Mouse (Mus musculus) Patski (cell line): ENCODE measurements around the gene Gab1. TPM values are rescaled to one million over a fixed set of nuclear protein-coding genes. Genes with fewer than 3 reads are reported as not detected.
A peak's percentile ranks its signal among the peaks of the same experiment; 100 is the strongest.

Source experiments
- ATAC-seq: fragments of 100-300 bp; one replicate; pipeline ENCODE4 v1.8.0; 2021
- CTCF ChIA-PET: fragments of 350-600 bp; sonication (Branson Sonifier 250); formaldehyde crosslinking; loops from one replicate; lab custom pipeline; 2022; ENCODE audit warnings: inconsistent platforms; lab: Charles Lee
- POLR2A ChIA-PET: fragments of 350-600 bp; sonication (Branson Sonifier 250); formaldehyde crosslinking; loops from one replicate; lab custom pipeline; 2022; ENCODE audit warnings: antibody characterized with exemption, inconsistent platforms; lab: Charles Lee
- DNase-seq: peaks from one replicate; pipeline ENCODE4 v3.0.0-alpha.2; 2011; ENCODE audit warnings: low read depth, low spot score
- H3K27me3 ChIP-seq: fragments of 371-371 bp; one replicate; pipeline ENCODE4 v1.5.1; 2021
- CTCF ChIP-seq: fragments of 100-300 bp; IDR thresholded peaks from one replicate; pipeline ENCODE4 v1.5.1; 2021
- in situ Hi-C: fragments of 300-500 bp; cut with MboI; formaldehyde crosslinking; loops from 3 replicates; pipeline ENCODE4 v1.11.1; 2018; ENCODE audit warnings: low pct_unique_long_range_greater_than_20kb, mixed read lengths
- polyA plus RNA-seq: library from polyadenylated mRNA; unstranded; gene quantifications from one replicate; pipeline ENCODE4 v1.2.3, GENCODE M21; 2021

The Gab1 gene
- polyA plus RNA-seq, 1 experiment from 2014 or later: 30.7 TPM

- ChIA-PET POLR2A (interaction anchor here (0.6 kb wide), 2 partner anchors 51 to 797 kb away, joined by 4 to 5 read pairs; no protein-coding TSS in a partner anchor), CTCF (interaction anchor here (1.3 to 2.7 kb wide), 3 partner anchors 11 to 36 kb away, joined by 3 to 8 read pairs (median 5); no protein-coding TSS in a partner anchor)
- no peak for DNase-seq
- in situ Hi-C loops: no loop called here
- H3K27me3 ChIP-seq: no peaks in the 10 kb centered on the region
- TF ChIP-seq CTCF: no peak
- ATAC-seq: no peak
Measured at GRCm38 (mm10) chr8:80863393-80863792, 16.9 kb downstream of the Gab1 start.

- TF ChIP-seq CTCF: no peak
Measured at GRCm38 (mm10) chr8:80859180-80859775, 21.0 kb downstream of the Gab1 start.

GRCm38 (mm10) chr8:80857851-80858367 lies 22.4 kb downstream of the Gab1 start:
- no peak for DNase-seq
- TF ChIP-seq CTCF: no peak
- in situ Hi-C loops: no loop called here
- POLR2A ChIA-PET: interaction anchor here (1.0 kb wide), 1 partner anchor 24 kb away, joined by 4 read pairs; no protein-coding TSS in a partner anchor
- no peaks in the 10 kb centered on the region for H3K27me3 ChIP-seq
- CTCF ChIA-PET: no interaction called here
- peak; percentile 73 for ATAC-seq

More at GRCm38 (mm10) chr8:80859180-80859775, 21.0 kb downstream of the Gab1 start:
- ATAC-seq (no peak), DNase-seq (no peak)
- in situ Hi-C loops: no loop called here
- no peaks in the 10 kb centered on the region for H3K27me3 ChIP-seq
- ChIA-PET CTCF (interaction anchor here (0.9 to 1.5 kb wide), 2 partner anchors 10 to 32 kb away, joined by 3 to 4 read pairs; no protein-coding TSS in a partner anchor), POLR2A (no interaction called here)

- ATAC-seq (peak; percentile 17), DNase-seq (no peak)
- H3K27me3 ChIP-seq: no peaks in the 10 kb centered on the region
- CTCF ChIA-PET: interaction anchor here (1.2 to 2.0 kb wide), 5 partner anchors 9 to 14 kb away, joined by 3 to 5 read pairs (median 4); no protein-coding TSS in a partner anchor
- POLR2A ChIA-PET: interaction anchor here (0.7 to 1.0 kb wide), 3 partner anchors 12 to 23 kb away, joined by 3 to 4 read pairs (median 4); no protein-coding TSS in a partner anchor
- in situ Hi-C loops: no loop called here
- no peak for TF ChIP-seq CTCF
Measured at GRCm38 (mm10) chr8:80857128-80857527, 23.2 kb downstream of the Gab1 start.

- no peaks in the 10 kb centered on the region for H3K27me3 ChIP-seq
- in situ Hi-C loops: no loop called here
- DNase-seq (no peak), ATAC-seq (peak; percentile 51)
- TF ChIP-seq CTCF: no peak
- ChIA-PET POLR2A (interaction anchor here (0.7 to 1.2 kb wide), 4 partner anchors 13 to 23 kb away, joined by 3 to 4 read pairs (median 4); no protein-coding TSS in a partner anchor), CTCF (interaction anchor here (1.2 to 2.0 kb wide), 5 partner anchors 9 to 15 kb away, joined by 3 to 5 read pairs (median 4); no protein-coding TSS in a partner anchor)
Measured at GRCm38 (mm10) chr8:80856606-80857005, 23.7 kb downstream of the Gab1 start.

GRCm38 (mm10) chr8:80853622-80854021 lies 26.7 kb downstream of the Gab1 start:
- DNase-seq (no peak), ATAC-seq (no peak)
- POLR2A ChIA-PET: interaction anchor here (0.6 to 1.1 kb wide), 2 partner anchors 17 to 1862 kb away, joined by 3 read pairs; no protein-coding TSS in a partner anchor
- in situ Hi-C loops: no loop called here
- CTCF ChIA-PET: interaction anchor here (0.7 to 1.1 kb wide), 2 partner anchors 14 to 15 kb away, joined by 3 to 5 read pairs; no protein-coding TSS in a partner anchor
- H3K27me3 ChIP-seq: no peaks in the 10 kb centered on the region
- no peak for TF ChIP-seq CTCF

- POLR2A ChIA-PET: interaction anchor here (0.6 to 1.1 kb wide), 2 partner anchors 17 to 1861 kb away, joined by 3 read pairs; no protein-coding TSS in a partner anchor
- CTCF ChIA-PET: interaction anchor here (0.7 to 1.1 kb wide), 2 partner anchors 14 to 15 kb away, joined by 3 to 5 read pairs; no protein-coding TSS in a partner anchor
- no peaks in the 10 kb centered on the region for H3K27me3 ChIP-seq
- TF ChIP-seq CTCF: no peak
- ATAC-seq (no peak), DNase-seq (no peak)
- in situ Hi-C loops: no loop called here
Measured at GRCm38 (mm10) chr8:80853208-80853607, 27.1 kb downstream of the Gab1 start.

GRCm38 (mm10) chr8:80852412-80853165 lies 27.7 kb downstream of the Gab1 start:
- ATAC-seq (no peak), DNase-seq (no peak)
- no peak for TF ChIP-seq CTCF
- CTCF ChIA-PET: interaction anchor here (1.1 to 1.2 kb wide), 2 partner anchors 15 to 17 kb away, joined by 3 to 5 read pairs; no protein-coding TSS in a partner anchor
- POLR2A ChIA-PET: interaction anchor here (1.1 kb wide), 1 partner anchor 18 kb away, joined by 3 read pairs; no protein-coding TSS in a partner anchor
- no peaks in the 10 kb centered on the region for H3K27me3 ChIP-seq
- in situ Hi-C loops: no loop called here

- DNase-seq (no peak), ATAC-seq (no peak)
- ChIA-PET POLR2A (no interaction called here), CTCF (interaction anchor here (1.2 kb wide), 1 partner anchor 16 kb away, joined by 3 read pairs; no protein-coding TSS in a partner anchor)
- in situ Hi-C loops: no loop called here
- no peak for TF ChIP-seq CTCF
- H3K27me3 ChIP-seq: no peaks in the 10 kb centered on the region
Measured at GRCm38 (mm10) chr8:80851648-80852047, 28.7 kb downstream of the Gab1 start.

GRCm38 (mm10) chr8:80850013-80850412 lies 30.3 kb downstream of the Gab1 start:
- ChIA-PET CTCF (interaction anchor here (0.7 to 1.3 kb wide), 2 partner anchors 15 to 19 kb away, joined by 3 read pairs; no protein-coding TSS in a partner anchor), POLR2A (no interaction called here)
- no peaks in the 10 kb centered on the region for H3K27me3 ChIP-seq
- in situ Hi-C loops: no loop called here
- no peak for TF ChIP-seq CTCF
- no peak for DNase-seq
- no peak for ATAC-seq
